Mouse (Mus musculus) thymus, postnatal 36 days (tissue): ENCODE data around the gene Lipa.

Experiments used
- DNase-seq, 2 experiments: peaks; one replicate each; pipeline ENCODE4 v3.0.0; 2022; ENCODE audit warnings: mixed read lengths in 2 of 2

The Lipa gene

GRCm38 (mm10) chr19:34461451-34462019 lies 65.7 kb downstream of the Lipa start:
- DNase-seq: no peak

- DNase-seq: no peak
Observed at GRCm38 (mm10) chr19:34450784-34451370, 76.4 kb downstream of the Lipa start.

- DNase-seq: no peak
Observed at GRCm38 (mm10) chr19:34448851-34449250, 78.4 kb downstream of the Lipa start.

- DNase-seq: no peak
Observed at GRCm38 (mm10) chr19:34445410-34446012, 81.8 kb downstream of the Lipa start.

GRCm38 (mm10) chr19:34444785-34445184 lies 82.5 kb downstream of the Lipa start:
- no peak for DNase-seq
